Mouse (Mus musculus) embryo, embryonic 9.5 days (tissue): ENCODE measurements around the gene Zfp704.

ENCODE experiments used
- DNase-seq: peaks from one replicate; pipeline ENCODE4 v3.0.0-alpha.2; 2017; ENCODE audit errors: extremely low spot score

Gene Zfp704

DNA sequence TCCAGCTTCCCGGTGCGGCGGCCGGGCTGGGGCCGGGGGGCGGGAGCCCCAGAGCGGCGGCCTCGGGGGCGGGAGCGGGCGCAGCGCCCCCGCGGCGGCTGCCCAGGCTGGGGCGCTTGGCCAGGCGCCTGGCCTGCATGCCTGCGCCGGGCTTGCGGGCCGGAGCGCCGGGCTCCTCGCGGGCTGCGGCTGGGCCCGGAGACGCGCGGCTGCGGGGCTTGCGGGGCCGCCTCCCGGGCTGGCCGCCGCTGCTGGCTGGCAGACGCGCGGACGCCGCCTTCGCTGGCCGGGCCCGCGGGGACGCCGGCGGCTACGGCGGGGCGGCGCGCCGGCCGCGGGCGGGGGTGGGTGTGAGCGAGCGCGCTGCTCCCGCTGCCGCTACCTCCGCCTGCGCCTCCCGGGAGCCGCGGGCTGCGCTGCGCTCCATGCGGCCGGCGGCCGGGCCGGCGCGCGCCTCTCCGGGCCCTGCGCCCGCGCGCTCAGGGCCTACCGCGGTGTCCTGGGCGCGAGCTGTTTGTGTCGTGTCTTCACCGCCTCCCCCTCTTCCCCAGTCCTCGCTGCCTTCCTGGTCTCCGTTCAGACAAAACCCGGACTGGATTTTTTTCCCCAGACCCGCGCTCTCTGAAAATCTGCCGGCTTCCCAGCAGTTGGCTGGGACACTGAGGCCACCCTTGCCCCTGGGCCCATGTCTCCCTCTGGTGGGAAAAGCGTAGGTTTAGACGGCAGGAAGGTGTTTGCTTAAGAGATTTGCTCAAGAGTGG, at the start of gene Zfp704:
Gene Zfp704, minus strand, starts transcription at position 505 of the 761 bp plus-strand sequence.
- peak; percentile 92 for DNase-seq

- DNase-seq: no peak
Observed at GRCm38 (mm10) chr3:9633036-9634005, 23.4 kb upstream of the Zfp704 start.

GRCm38 (mm10) chr3:9629951-9630350, 20.1 kb upstream of the Zfp704 start:
- DNase-seq: peak; percentile 37

DNA sequence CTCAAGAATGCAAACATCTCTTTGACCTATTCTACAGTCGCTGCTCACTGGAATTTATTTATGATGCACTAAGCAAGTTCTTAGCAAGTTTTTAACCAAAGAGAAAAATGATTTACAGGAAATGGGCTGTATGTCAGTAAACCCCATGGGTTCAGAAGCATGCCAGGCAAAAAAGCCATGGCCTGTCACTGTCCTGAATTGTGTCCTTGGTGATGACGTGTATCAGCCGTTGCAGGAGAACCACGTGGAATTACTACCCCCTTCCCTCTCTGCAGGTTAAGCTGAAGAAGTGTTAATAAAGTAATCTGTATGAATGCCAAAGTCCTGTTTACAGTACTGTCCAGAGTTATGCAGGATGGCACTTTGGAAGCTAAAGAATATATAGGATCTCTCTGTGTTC, 18.2 kb upstream of the Zfp704 start:
- DNase-seq: no peak

DNA sequence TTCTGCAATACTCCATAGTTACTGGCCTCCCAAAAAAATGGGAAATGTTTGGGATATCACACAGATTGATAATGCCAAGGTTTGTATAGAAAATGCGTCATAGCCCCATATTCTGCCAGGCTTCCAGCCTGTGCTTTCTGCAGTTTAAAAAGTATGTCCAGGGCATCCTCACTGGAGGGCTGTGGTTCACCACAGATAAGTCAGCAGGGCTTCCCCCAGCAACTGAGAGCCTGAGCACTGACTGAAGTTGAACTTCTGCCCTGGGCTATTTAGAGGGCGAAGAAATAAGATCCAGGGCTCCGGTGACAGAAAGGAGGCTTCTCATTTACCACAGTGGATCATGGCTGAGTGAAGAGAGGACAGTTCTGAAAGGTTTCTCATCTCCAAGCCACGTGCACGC, 16.3 kb upstream of the Zfp704 start:
- no peak for DNase-seq

DNA sequence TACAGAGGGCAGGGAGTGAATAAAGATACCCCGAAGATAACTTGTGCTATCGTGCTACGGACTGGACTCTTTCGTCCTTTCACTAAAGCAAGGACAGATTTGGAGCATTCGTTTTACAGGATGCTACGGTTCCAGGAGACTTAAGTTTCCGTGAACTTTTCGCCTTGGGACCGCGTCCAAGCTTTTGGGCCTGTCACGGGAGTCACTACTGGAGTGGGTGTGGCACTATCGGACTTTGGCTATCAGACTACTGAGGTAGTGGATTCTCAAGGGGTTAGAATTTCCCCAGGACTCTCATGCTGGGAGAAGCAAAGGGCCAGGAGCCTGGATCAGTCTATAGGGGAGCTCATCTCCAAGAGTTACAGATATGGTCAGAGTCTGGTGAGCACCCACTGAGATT, 10.7 kb upstream of the Zfp704 start:
- DNase-seq: no peak

DNA sequence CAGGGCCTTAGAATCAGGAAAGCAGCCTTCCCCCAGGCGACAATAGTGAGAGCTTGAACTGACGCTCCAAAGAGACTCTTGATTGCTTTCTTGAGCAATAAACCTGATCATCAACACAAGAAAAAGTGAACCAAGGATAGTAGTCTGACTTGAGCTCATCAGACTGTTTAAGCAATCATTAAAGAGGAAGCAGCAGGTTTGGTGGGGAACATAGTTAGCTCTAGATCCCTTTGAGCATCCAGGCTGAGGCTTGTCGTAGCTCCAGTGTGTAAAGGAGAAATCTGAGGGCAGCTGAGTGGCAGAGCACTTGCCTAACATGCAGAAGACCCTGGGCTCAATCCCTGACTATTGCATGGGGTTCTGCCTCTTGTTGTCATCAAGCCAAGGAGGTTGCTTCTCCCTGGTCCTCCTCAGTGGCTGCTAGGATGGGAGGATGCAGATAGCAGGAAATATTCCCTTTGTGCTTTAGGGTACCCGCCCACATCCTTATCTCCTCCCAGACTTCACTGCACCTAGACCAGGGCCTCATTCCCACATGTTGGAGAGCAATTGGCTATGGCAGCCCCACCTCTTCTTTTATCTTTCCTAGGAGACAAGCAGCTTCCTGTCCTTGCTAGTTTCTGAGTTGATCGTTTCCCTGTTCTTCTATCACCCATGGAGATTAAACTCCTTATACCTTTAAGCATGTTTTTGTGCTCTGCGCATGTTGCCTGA, 9.8 kb upstream of the Zfp704 start:
- DNase-seq: no peak

DNA sequence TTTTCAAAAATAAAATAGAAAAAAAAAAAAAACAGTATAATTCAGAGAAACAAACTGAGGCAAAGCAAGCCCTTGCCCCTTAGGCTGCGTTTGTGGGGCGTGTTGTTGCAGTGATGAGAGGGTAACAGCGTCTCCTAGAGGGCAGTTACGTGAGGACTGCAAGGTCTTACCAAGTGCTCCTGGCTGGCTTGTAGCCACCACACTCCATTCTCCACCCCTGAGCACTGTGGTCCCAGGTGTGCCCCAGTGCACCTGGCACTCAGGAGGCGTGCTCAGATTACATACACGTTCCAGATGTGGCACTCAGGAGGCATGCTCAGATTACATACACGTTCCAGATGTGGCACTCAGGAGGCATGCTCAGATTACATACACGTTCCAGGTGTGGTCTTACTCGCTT, 7.2 kb upstream of the Zfp704 start:
- no peak for DNase-seq

- DNase-seq: no peak
Observed at GRCm38 (mm10) chr3:9614676-9615075, 4.8 kb upstream of the Zfp704 start.

DNA sequence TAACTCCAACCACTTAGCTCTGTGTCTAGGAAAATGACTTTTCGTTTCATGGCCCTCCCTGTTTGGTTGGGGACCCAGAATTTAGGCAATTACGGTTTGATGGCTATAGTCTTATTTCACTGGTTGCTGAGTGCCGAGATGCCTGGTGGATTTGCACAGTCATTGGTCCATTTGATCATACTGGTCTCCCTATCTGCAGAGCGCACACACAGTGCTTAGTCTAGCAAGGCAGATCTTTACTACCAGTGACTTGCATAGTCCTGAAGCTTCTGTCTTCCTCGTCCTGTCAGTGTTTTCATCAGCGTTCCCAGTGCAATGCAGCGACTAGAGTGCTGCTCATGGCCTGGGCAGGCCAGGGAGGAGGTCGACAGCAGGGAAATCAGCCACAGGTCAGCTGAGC, 4.1 kb upstream of the Zfp704 start:
- DNase-seq: no peak

- no peak for DNase-seq
Observed at GRCm38 (mm10) chr3:9611226-9611625, 1.3 kb upstream of the Zfp704 start.

DNA sequence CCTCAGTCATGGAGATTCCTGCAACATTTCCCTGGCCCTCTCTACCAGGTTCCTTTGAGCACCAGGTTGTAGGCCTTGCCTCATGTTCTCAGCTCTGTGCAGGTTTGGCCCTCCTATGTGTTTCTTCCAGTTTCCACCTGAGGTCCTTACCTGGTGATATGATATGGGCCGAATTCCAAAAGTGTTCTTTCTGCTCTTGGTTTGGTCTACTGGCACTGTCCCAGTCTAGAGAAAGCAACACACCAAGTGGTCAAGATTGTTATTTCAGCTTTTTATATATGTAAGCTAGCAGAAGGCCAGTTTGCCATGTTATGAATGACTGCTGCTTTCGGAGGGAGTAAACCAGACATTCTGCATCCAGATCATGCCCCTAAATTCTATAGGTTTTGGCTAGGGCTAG, 541 bp upstream of the Zfp704 start:
- no peak for DNase-seq

- DNase-seq: peak; percentile 77
Observed at GRCm38 (mm10) chr3:9608906-9609580, 842 bp downstream of the Zfp704 start.

DNA sequence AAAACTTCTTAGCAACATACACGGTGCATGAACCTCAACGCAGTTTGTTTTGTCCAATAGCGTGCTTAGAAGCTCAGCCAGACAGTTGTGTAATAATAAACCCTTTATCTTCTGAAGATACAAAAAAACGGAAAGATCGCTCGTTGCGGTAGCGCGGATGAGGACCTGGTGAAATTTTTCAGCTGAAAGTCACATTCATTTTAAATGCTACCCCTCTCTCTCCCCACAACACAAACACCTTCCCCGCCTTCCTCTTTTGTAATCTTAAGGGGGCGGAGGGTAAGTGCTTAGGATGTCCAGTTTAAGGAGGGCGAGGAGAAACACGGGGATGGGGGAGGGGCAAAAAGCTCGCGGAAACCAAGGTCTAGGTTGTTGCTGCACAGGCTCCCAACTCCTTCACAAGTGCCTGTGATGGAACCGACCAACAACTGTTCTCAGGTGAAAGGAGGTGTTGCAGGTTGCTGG, 1.4 kb downstream of the Zfp704 start:
- no peak for DNase-seq

GRCm38 (mm10) chr3:9607686-9608085, 2.2 kb downstream of the Zfp704 start:
- DNase-seq: peak; percentile 19

- DNase-seq: peak; percentile 20
Observed at GRCm38 (mm10) chr3:9605784-9606706, 3.8 kb downstream of the Zfp704 start.

DNA sequence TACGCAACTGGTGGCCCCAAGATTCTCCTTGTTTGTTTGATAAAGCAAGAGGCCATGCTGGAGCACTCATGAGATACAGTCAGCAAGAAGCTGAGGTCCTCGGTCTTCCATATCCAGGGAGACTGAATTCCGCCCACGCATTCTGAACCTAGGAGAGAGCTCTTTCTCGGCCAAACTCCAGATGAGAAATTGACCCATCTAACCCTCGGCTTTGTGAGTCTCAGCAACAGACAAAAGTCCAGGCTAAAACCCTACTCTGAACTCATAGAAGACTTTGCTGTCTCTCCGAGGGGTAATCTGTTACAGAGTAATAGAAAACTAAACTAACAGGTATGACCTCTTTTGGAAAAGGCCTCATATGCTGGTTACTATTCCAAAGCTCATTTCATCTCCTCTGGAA, 4.9 kb downstream of the Zfp704 start:
- DNase-seq: no peak

DNA sequence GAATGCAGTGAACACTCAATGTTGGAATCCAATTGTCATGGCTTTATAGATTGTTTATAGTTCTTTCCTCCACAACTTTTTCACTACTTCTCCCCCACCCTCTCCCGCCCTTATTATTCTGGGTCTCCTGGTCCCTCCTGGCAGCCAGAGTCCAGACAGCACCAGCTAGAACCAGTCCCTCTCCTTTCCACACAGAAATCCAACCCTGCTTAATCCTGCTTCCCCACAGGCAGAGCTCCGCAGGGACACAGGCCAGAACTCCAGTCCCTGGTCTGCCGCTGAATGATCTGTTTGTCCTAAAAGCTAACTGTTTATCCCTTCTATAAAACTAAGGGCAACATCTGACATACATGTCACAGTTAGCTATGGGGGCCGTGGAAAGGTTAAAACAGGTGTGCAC, 6.0 kb downstream of the Zfp704 start:
- DNase-seq: no peak

DNA sequence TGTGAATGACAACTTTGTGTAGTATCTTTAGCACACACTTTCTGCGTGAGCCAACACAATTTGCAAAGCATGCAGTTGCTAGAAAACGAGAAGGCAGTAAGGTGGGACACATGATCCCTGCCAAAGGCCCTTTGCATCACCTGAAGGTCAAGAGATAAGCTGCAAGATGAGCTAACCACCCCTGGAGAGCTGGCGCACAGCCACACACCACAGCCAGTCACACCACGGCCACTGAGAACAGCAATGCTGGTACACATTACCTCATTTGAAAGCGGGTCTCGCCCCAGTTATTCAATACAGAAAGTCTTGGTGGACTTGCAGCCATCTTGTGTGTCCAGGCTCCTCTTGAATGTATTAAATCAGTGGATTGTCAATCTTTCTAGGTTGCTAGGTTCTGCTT, 9.3 kb downstream of the Zfp704 start:
- no peak for DNase-seq

DNA sequence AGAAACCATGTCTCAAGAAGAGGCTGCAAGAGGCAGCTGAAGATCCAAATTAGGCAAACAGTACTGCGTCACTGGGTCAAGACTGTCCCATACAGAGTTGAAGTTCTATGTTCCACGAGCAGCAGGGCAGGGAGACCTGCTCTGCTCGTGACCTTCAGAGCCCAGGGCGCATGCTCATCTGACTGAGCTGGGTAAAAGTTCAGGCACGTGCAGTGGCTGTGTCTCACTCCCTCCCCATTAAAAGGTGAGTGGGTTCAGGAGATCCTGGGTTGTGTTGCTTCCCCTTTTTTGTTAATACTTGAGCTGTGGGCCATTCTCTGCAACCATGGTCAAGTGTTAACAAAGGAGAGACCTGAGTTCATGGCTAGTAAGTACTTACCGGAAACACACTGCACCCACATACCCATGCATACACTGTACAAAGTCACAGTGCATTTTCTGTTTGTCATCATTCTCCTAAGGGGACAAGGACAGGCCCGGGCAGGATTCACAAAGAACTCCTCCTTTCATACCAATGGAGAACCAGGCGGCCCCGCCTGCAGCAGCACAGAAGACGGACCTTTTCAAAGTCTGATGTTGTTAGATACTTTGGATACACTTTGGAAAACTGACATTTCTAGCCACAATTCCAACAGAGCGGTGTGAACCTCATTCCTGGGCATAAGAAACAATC, 10.0 kb downstream of the Zfp704 start:
- DNase-seq: no peak
